Mouse (Mus musculus) neural tube, embryonic 13.5 days (tissue): ENCODE data around the gene Olfr147. TPM values are rescaled to one million over a fixed set of nuclear protein-coding genes. Genes with fewer than 3 reads are reported as not detected.
"Not testable (repeated sequence)": the region's sequence is repeated elsewhere in the genome, so short reads cannot be mapped to it uniquely, and the experiment has no call there.

Experiments
- ATAC-seq: fragments of 200-750 bp; cut with Nextera tagmentation; 2 replicates; pipeline ENCODE4 v1.8.0; 2017; ENCODE audit warnings: low read depth, mild to moderate bottlenecking, moderate TSS enrichment, moderate library complexity
- H3K27ac ChIP-seq: fragments of 300-500 bp; sonication (generic); replicated peaks from 2 replicates; pipeline ENCODE4 v1.5.1; 2015; ENCODE audit warnings: moderate library complexity, mild to moderate bottlenecking, inconsistent platforms
- H3K27me3 ChIP-seq: fragments of 300-500 bp; sonication (generic); 2 replicates; pipeline ENCODE4 v1.6.1; 2015; ENCODE audit warnings: mild to moderate bottlenecking, inconsistent platforms
- H3K36me3 ChIP-seq: fragments of 300-500 bp; sonication (generic); 2 replicates; pipeline ENCODE4 v1.6.1; 2015; ENCODE audit warnings: mild to moderate bottlenecking, inconsistent platforms
- H3K4me1 ChIP-seq: fragments of 300-500 bp; sonication (generic); replicated peaks from 2 replicates; pipeline ENCODE4 v1.6.1; 2015; ENCODE audit warnings: inconsistent platforms
- H3K4me2 ChIP-seq: fragments of 300-500 bp; sonication (generic); 2 replicates; pipeline ENCODE4 v1.6.1; 2015; ENCODE audit warnings: inconsistent platforms, mild to moderate bottlenecking, moderate library complexity
- H3K4me3 ChIP-seq: fragments of 300-500 bp; sonication (generic); 2 replicates; pipeline ENCODE4 v1.5.1; 2015; ENCODE audit warnings: mild to moderate bottlenecking, inconsistent platforms
- H3K9ac ChIP-seq: fragments of 300-500 bp; sonication (generic); 2 replicates; pipeline ENCODE4 v1.6.1; 2015; ENCODE audit warnings: moderate library complexity, mild to moderate bottlenecking, inconsistent platforms
- H3K9me3 ChIP-seq: fragments of 300-500 bp; sonication (generic); 2 replicates; pipeline ENCODE4 v1.6.1; 2016; ENCODE audit warnings: inconsistent platforms
- WGBS: fragments of 180-500 bp; shearing (Covaris S2); methylation state at CpG from one replicate; pipeline ENCODE4 v1.1.7; 2015; 5-methylcytosine and 5-hydroxymethylcytosine counted together
- polyA plus RNA-seq: library from polyadenylated mRNA; unstranded; fragments of >200 nt; fragmentation: Nextera tagmentation; extraction: Ambion mirVana; gene quantifications from 2 replicates; pipeline ENCODE4 v1.2.1, GENCODE M21; 2015

Gene Olfr147
- not detected in 2 replicates for polyA plus RNA-seq

DNA sequence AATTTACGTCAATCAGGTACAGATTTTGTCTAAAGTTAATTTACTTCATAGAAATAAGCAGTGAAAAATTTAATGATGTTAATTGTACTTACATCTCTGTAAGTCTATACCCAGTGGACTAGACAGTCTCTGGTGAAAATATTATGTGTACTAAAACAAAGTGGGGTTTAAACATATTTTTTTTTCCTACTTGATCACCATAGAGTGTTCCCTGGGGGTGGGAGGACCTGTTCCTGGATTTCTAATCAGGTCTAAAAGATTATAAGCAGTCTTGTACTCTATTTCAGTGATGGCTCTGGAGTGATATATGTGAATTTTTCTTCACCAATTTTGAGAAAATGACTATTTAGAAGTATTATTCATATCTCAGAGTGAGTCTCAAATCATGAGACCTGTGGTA, at the start of gene Olfr147:
TSS of gene Olfr147 (plus strand) at position 301 of the 400 bp plus-strand sequence.
- no peak within 1 kb of the TSS for H3K27ac ChIP-seq
- no peak within 1 kb of the TSS for H3K9ac ChIP-seq
- no peaks in the 10 kb centered on the region for H3K27me3 ChIP-seq
- no peak for ATAC-seq
- no peaks in the 10 kb centered on the region for H3K36me3 ChIP-seq
- WGBS = 93% methylated on average over 1 of the region's 1 CpGs
- no peak within 1 kb of the TSS for H3K4me3 ChIP-seq
- H3K4me2 ChIP-seq = no peak within 1 kb of the TSS
- H3K4me1 ChIP-seq = no peaks in the 10 kb centered on the region
- no peaks in the 10 kb centered on the region for H3K9me3 ChIP-seq

DNA sequence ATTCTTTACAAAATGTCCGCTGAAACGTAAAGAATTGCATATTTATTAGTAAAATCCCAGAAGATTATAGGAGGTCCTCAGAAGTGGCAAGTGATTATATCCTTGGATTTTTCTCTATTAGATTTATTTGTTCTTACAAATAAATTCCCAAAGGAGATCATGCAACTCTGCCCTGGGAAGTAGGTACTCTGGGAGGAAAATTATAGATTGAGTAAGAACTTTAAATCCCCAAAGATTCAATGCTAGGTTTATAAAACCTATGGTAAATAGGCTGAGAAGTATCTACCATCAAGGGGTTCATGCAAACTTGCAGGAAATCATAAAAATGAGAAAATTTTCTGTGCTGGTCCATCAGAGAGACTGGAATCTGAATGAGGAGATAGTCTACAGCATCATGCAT, 34.9 kb upstream of the Olfr147 start, which contains the start of gene Olfr250:
TSS of gene Olfr250 (plus strand) at position 301 of the 400 bp plus-strand sequence.
- H3K9me3 ChIP-seq = no peaks in the 10 kb centered on the region
- H3K4me2 ChIP-seq = no peak within 1 kb of the TSS
- WGBS = 95% methylated on average over 2 of the region's 2 CpGs
- H3K4me3 ChIP-seq = no peak within 1 kb of the TSS
- H3K27ac ChIP-seq = no peak within 1 kb of the TSS
- H3K27me3 ChIP-seq = no peaks in the 10 kb centered on the region
- no peaks in the 10 kb centered on the region for H3K36me3 ChIP-seq
- ATAC-seq = no peak
- H3K9ac ChIP-seq = no peak within 1 kb of the TSS
- no peaks in the 10 kb centered on the region for H3K4me1 ChIP-seq

DNA sequence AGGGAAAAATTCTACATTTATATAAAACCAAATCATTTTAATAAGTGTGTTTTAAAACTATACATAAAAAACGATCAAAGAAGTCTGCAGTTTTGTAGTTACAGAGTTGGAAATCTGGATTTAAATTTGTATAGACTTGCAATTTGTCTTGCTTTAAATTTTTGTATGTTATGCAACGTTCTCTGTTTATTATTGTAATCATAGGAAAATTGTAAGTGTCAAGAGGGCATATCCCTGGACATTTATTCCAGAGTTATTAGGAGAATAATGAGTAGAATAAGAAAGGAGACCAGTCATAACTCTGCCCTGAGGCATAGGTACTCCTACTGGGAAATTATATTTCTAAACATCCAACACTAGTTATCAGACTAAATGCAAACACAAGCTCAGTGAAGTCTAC, 24.7 kb upstream of the Olfr147 start, which contains the start of gene Olfr251:
TSS of gene Olfr251 (plus strand) at position 301 of the 400 bp plus-strand sequence.
- H3K9me3 ChIP-seq = no peaks in the 10 kb centered on the region
- H3K9ac ChIP-seq = no peak within 1 kb of the TSS
- no peak within 1 kb of the TSS for H3K4me3 ChIP-seq
- no peaks in the 10 kb centered on the region for H3K4me1 ChIP-seq
- no peak for ATAC-seq
- H3K27ac ChIP-seq = no peak within 1 kb of the TSS
- no peak within 1 kb of the TSS for H3K4me2 ChIP-seq
- no peaks in the 10 kb centered on the region for H3K36me3 ChIP-seq
- 76% methylated on average over 2 of the region's 2 CpGs for WGBS
- no peaks in the 10 kb centered on the region for H3K27me3 ChIP-seq

DNA sequence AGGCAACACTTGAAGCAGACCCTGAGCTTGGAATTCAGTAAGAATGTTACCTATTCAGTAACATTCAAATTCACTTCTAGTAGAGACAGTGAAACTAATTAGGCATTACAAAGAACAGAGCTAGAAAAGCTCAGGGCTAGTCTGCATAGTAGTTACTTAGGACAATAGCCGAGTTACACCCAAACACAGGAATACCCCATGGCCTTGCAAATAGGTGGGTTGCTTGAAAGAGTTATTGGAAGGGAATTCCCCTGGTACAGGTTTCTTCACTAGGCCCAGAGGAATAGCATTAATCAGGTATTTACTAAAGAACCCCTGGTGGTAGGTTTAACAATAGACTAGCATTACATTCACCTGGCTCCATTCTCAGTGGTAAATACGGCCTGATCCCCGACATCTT, 6.0 kb downstream of the Olfr147 start:
- WGBS = 93% methylated on average over 3 of the region's 3 CpGs
- not testable (repeated sequence) for H3K27me3 ChIP-seq, H3K4me2 ChIP-seq, H3K4me3 ChIP-seq, H3K9ac ChIP-seq, H3K36me3 ChIP-seq, H3K27ac ChIP-seq, H3K4me1 ChIP-seq, ATAC-seq, H3K9me3 ChIP-seq

DNA sequence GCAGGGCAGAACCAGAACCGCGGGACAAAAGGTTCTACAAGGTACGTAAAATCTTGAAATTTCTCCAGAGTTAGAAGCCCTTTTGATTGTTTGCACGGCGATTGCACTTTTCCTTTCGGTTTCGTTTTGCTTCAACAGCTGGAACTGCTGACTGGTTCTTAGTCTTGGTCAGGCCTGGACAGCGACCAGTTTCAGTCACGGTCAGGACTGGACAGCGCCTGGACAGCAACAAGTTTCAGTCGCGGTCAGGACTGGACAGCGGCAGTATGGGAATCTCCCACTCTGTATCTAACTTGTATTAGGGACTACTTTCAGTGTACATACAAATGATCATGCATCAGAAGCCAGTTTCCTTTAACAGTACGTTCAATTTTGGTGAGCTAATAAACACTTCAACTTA, 12.0 kb downstream of the Olfr147 start:
- not testable (repeated sequence) for ATAC-seq
- WGBS = 95% methylated on average over 14 of the region's 14 CpGs

DNA sequence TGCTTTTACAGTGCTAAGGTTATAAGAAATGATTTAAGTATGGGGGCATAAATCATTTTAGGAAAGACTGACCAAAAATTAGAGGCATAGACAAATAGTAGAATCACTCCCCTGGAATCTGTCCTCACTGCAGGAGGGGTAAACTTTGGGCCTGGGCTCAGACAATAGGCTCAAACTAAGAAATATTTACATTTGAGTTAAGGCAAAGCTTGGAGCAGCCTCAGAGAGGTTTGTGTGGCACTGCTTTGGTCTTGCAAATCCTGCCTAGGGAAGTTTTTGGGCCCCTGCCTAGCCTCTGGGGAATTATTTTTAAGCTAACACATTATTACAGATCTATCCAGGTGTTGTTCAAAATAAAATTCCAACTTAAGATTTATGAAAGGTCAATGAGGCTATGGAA, 22.3 kb downstream of the Olfr147 start:
- no peaks in the 10 kb centered on the region for H3K4me1 ChIP-seq
- H3K9ac ChIP-seq = no peak overlapping the region
- H3K4me3 ChIP-seq = no peak overlapping the region
- no peak overlapping the region for H3K27ac ChIP-seq
- 0 out of 2 replicates have a peak, but pooled peaks cover 4% of the 10 kb centered on the region for H3K9me3 ChIP-seq
- H3K36me3 ChIP-seq = no peaks in the 10 kb centered on the region
- no peak for ATAC-seq
- H3K27me3 ChIP-seq = no peaks in the 10 kb centered on the region
- no peak overlapping the region for H3K4me2 ChIP-seq

More for the DNA sequence above, 12.0 kb downstream of the Olfr147 start:
- not testable (repeated sequence) for H3K36me3 ChIP-seq, H3K9me3 ChIP-seq, H3K4me1 ChIP-seq, H3K4me3 ChIP-seq, H3K4me2 ChIP-seq, H3K27me3 ChIP-seq, H3K9ac ChIP-seq, H3K27ac ChIP-seq

DNA sequence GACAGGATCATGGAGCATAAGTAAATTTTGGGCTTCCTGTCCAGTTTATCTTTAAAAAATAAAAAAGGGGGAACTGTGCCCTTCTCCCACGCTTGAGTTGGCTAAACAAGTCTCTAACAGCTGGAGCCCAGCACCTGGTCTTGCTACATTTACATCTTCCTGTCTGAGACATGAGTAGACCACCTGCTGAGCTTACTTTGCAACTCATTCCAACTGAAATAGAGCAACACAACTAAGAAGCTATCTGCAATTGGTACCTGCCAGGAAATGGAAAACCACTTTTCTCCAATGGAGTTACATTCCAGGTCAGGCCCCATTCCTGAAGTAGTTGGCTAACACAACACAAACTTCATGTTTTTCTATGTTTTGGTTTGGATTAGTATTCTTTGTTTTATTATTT, 25.5 kb downstream of the Olfr147 start:
- WGBS = 62% methylated on average over 1 of the region's 1 CpGs
- 0 out of 2 replicates have a peak, but pooled peaks cover 4% of the 10 kb centered on the region for H3K9me3 ChIP-seq
- no peak overlapping the region for H3K4me2 ChIP-seq
- H3K4me1 ChIP-seq = no peaks in the 10 kb centered on the region
- no peak overlapping the region for H3K4me3 ChIP-seq
- H3K27ac ChIP-seq = no peak overlapping the region
- H3K9ac ChIP-seq = no peak overlapping the region
- ATAC-seq = no peak
- H3K36me3 ChIP-seq = no peaks in the 10 kb centered on the region
- no peaks in the 10 kb centered on the region for H3K27me3 ChIP-seq

DNA sequence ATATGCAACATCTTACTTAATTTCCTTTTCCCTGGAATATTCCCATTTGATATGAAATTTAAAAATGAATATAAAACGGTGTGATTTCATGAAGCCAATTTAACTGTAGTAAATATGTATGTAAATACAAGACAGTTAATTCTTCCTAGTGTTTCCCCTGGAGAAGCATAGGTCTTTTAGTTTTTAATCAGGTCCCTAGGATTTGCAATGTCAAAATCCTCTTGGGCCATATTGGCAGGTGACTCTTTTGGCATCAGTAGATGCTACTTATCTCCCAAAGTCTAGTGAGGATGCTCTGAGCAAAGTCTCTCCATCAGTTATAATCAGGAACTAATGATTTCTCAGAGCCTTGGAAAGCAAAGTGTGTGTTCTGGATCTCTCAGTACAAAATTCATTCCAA, 27.7 kb downstream of the Olfr147 start, which contains the start of gene Olfr901:
TSS of gene Olfr901 (plus strand) at position 301 of the 400 bp plus-strand sequence.
- H3K4me1 ChIP-seq = no peaks in the 10 kb centered on the region

DNA sequence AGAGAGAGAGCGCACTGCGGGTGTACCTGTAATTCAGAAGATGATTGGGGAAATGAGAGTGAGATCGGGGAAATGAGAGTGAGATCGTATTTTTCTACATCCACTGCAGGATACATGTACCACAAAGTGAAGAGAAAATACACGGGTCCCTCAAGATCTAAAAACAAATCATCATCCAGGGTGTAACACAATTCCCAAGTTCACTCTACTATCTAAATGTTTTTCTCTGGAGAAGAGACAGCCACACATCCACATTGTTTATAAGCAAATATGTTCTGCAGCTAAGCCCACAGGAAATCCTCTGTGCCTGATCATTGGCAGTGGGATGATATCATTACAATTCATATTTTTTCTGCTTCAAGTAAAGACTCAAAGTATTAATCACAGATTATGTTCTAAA, 45.9 kb downstream of the Olfr147 start, which contains the start of gene Olfr902:
TSS of gene Olfr902 (plus strand) at position 301 of the 400 bp plus-strand sequence.
- 91% methylated on average over 5 of the region's 5 CpGs for WGBS
- Histone ChIP-seq H3K36me3 (no peaks in the 10 kb centered on the region), H3K9me3 (no peaks in the 10 kb centered on the region), H3K27me3 (no peaks in the 10 kb centered on the region), H3K4me1 (no peaks in the 10 kb centered on the region), H3K9ac (no peak within 1 kb of the TSS), H3K27ac (no peak within 1 kb of the TSS), H3K4me2 (no peak within 1 kb of the TSS), H3K4me3 (no peak within 1 kb of the TSS)
- no peak for ATAC-seq

More for the DNA sequence above, 27.7 kb downstream of the Olfr147 start, which contains the start of gene Olfr901:
- H3K27me3 ChIP-seq = no peaks in the 10 kb centered on the region
- H3K4me2 ChIP-seq = no peak within 1 kb of the TSS
- no peak within 1 kb of the TSS for H3K4me3 ChIP-seq
- 0 out of 2 replicates have a peak, but pooled peaks cover 4% of the 10 kb centered on the region for H3K9me3 ChIP-seq
- no peak within 1 kb of the TSS for H3K27ac ChIP-seq
- no peak for ATAC-seq
- no peaks in the 10 kb centered on the region for H3K36me3 ChIP-seq
- H3K9ac ChIP-seq = no peak within 1 kb of the TSS
- WGBS = 79% methylated on average over 1 of the region's 1 CpGs

Other genes with a start within 250 kb of the Olfr147 start
- not detected in 2 replicates for gene Olfr891, start 220.9 kb upstream of the Olfr147 start, polyA plus RNA-seq
- not detected in 2 replicates for gene Olfr893, start 193.3 kb upstream of the Olfr147 start, polyA plus RNA-seq
- gene Olfr894, start 183.6 kb upstream of the Olfr147 start, polyA plus RNA-seq = not detected in 2 replicates
- not detected in 2 replicates for gene Olfr143, start 148.9 kb upstream of the Olfr147 start, polyA plus RNA-seq
- gene Olfr895, start 133.8 kb upstream of the Olfr147 start, polyA plus RNA-seq = not detected in 2 replicates
- gene Olfr896-ps1, start 110.6 kb upstream of the Olfr147 start, polyA plus RNA-seq = not detected in 2 replicates
- not detected in 2 replicates for gene Olfr25, start 72.6 kb upstream of the Olfr147 start, polyA plus RNA-seq
- not detected in 2 replicates for gene Olfr898, start 53.3 kb upstream of the Olfr147 start, polyA plus RNA-seq
- gene Olfr250, start 34.8 kb upstream of the Olfr147 start, polyA plus RNA-seq = not detected in 2 replicates
- gene Olfr251, start 24.6 kb upstream of the Olfr147 start, polyA plus RNA-seq = not detected in 2 replicates
- gene Olfr901, start 27.8 kb downstream of the Olfr147 start, polyA plus RNA-seq = not detected in 2 replicates
- not detected in 2 replicates for gene Olfr902, start 46.0 kb downstream of the Olfr147 start, polyA plus RNA-seq
- not detected in 2 replicates for gene Olfr904, start 61.4 kb downstream of the Olfr147 start, polyA plus RNA-seq
- gene Olfr905, start 69.4 kb downstream of the Olfr147 start, polyA plus RNA-seq = not detected in 2 replicates
- not detected in 2 replicates for gene Olfr906, start 85.4 kb downstream of the Olfr147 start, polyA plus RNA-seq
- not detected in 2 replicates for gene Olfr907, start 94.1 kb downstream of the Olfr147 start, polyA plus RNA-seq
- not detected in 2 replicates for gene Olfr911-ps1, start 119.9 kb downstream of the Olfr147 start, polyA plus RNA-seq
- not detected in 2 replicates for gene Olfr910, start 136.2 kb downstream of the Olfr147 start, polyA plus RNA-seq
- gene Olfr912, start 178.5 kb downstream of the Olfr147 start, polyA plus RNA-seq = not detected in 2 replicates
- not detected in 2 replicates for gene Olfr913, start 191.1 kb downstream of the Olfr147 start, polyA plus RNA-seq
- gene Olfr914, start 203.4 kb downstream of the Olfr147 start, polyA plus RNA-seq = not detected in 2 replicates